Mouse (Mus musculus) megakaryocyte, embryonic 14.5 days (primary cell): Measurements from ENCODE around the gene Mccc2.

ENCODE experiments used
- FLI1 ChIP-seq: IDR thresholded peaks from 2 replicates; pipeline ENCODE4 v1.6.1; 2012; ENCODE audit warnings: low read length, inconsistent platforms, mixed read lengths
- GATA1 ChIP-seq: IDR thresholded peaks from 3 replicates; pipeline ENCODE4 v1.6.1; 2012; ENCODE audit warnings: mixed read lengths, low read length, inconsistent platforms, borderline replicate concordance

DNA sequence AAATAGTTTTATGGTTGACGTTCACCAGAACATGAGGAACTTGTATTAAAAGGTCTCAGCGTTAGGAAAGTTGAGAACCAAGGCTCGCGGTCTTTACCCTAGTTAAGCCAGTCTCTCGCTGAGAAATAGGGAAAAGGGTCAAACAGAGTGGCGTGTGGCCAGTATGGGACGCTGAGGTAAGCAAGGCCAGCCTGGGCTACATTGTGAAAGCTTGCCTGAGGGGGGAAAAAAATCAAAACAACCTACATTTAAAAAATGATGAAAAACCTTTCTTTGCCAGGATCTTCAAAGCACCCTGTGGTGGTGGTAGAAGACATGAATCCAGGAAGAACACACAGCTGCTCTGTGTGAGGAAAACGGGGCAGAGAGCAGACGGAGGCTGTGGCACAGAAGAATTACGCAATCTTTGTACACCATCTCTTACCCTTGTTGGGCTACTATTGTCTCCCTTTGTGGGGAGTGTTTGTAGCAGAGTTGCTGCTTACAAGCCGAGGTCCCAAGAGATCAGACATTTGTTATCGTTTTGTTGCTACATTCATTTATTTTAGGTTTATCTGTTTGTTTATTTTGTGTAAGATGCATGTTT, 9.4 kb downstream of the Mccc2 start:
- no peak for TF ChIP-seq GATA1
- TF ChIP-seq FLI1 = no peak
